Mouse (Mus musculus) intestine, embryonic 15.5 days (tissue): Measurements from ENCODE around the gene Adgra1. TPM values are rescaled to one million over a fixed set of nuclear protein-coding genes. Genes with fewer than 3 reads are reported as not detected.

ENCODE experiments used
- ATAC-seq: fragments of 200-750 bp; cut with Nextera tagmentation; 2 replicates; pipeline ENCODE4 v1.8.0; 2017; ENCODE audit warnings: moderate TSS enrichment, moderate library complexity
- H3K27ac ChIP-seq: fragments of 300-500 bp; sonication (generic); 2 replicates; pipeline ENCODE4 v1.5.1; 2015; ENCODE audit warnings: mild to moderate bottlenecking, inconsistent platforms
- H3K27me3 ChIP-seq: fragments of 300-500 bp; sonication (generic); replicated peaks from 2 replicates; pipeline ENCODE4 v1.6.1; 2015; ENCODE audit warnings: inconsistent platforms
- H3K36me3 ChIP-seq: fragments of 300-500 bp; sonication (generic); 2 replicates; pipeline ENCODE4 v1.6.1; 2015; ENCODE audit warnings: inconsistent platforms
- H3K4me1 ChIP-seq: fragments of 300-500 bp; sonication (generic); replicated peaks from 2 replicates; pipeline ENCODE4 v1.6.1; 2015; ENCODE audit warnings: inconsistent platforms
- H3K4me2 ChIP-seq: fragments of 300-500 bp; sonication (generic); replicated peaks from 2 replicates; pipeline ENCODE4 v1.6.1; 2015; ENCODE audit warnings: mild to moderate bottlenecking, inconsistent platforms
- H3K4me3 ChIP-seq: fragments of 300-500 bp; sonication (generic); replicated peaks from 2 replicates; pipeline ENCODE4 v1.5.1; 2015; ENCODE audit warnings: inconsistent platforms
- H3K9ac ChIP-seq: fragments of 300-500 bp; sonication (generic); 2 replicates; pipeline ENCODE4 v1.6.1; 2015; ENCODE audit warnings: inconsistent platforms
- H3K9me3 ChIP-seq: fragments of 300-500 bp; sonication (generic); 2 replicates; pipeline ENCODE4 v1.6.1; 2016; ENCODE audit warnings: inconsistent platforms
- WGBS: fragments of 180-500 bp; shearing (Covaris S2); methylation state at CpG from one replicate; pipeline ENCODE4 v1.1.7; 2015; 5-methylcytosine and 5-hydroxymethylcytosine counted together
- polyA plus RNA-seq: library from polyadenylated mRNA; unstranded; fragments of >200 nt; fragmentation: Nextera tagmentation; extraction: Ambion mirVana; gene quantifications from 2 replicates; pipeline ENCODE4 v1.2.1, GENCODE M21; 2015

Adgra1 gene
- polyA plus RNA-seq, 1 experiment from 2014 or later: 0.96 TPM

DNA sequence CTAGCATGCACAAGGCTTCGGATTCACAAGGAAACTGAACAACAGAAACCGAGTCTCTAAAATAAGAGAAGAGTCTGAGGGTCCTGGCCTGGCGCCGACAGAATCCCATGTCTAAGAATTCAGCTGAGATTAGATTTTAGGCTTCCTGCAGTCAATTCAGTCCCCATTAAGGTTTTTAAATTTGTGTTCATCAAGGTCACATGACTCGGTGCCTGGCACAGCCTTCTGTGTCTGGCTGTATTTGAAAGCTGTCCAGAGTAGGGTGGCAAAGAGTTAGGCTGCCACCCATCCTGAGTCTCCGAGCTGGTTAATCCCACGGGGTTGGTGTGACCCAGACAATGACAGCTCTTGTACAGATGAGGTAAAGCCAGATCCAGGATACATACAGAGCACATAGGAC lies 62.8 kb downstream of the Adgra1 start:
- WGBS: 77% methylated on average over 7 of the region's 7 CpGs
- no peak overlapping the region for H3K4me2 ChIP-seq
- H3K9me3 ChIP-seq: no peaks in the 10 kb centered on the region
- H3K4me1 ChIP-seq: peaks cover 3% of the 10 kb centered on the region; the same call in 1 of the 2 replicates
- H3K4me3 ChIP-seq: no peak overlapping the region
- ATAC-seq: no peak
- H3K9ac ChIP-seq: no peak overlapping the region
- no peaks in the 10 kb centered on the region for H3K36me3 ChIP-seq
- no peak overlapping the region for H3K27ac ChIP-seq
- H3K27me3 ChIP-seq: peaks cover 35% of the 10 kb centered on the region

DNA sequence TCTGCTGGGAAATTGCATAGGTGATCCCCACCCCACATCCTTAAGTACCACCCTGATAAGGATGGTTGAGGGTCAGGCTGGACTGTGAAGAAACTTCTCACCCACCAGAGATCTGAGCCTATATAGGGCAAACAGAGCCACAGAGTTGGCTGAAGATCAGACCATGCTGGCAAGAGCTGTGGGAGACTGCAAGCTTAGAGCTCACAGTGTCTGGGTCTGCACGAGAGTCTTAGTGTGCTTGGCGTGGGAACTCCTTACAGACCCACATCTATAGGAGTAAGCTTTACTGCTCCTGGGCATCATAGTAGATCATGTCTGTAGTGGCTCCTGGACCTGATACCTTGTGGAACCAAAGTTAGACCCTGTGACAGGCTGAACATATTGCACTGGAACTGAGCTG lies 64.6 kb downstream of the Adgra1 start:
- H3K27me3 ChIP-seq: peaks cover 29% of the 10 kb centered on the region
- H3K9me3 ChIP-seq: no peaks in the 10 kb centered on the region
- H3K4me2 ChIP-seq: no peak overlapping the region
- H3K4me1 ChIP-seq: peaks cover 3% of the 10 kb centered on the region; the same call in 1 of the 2 replicates
- H3K9ac ChIP-seq: no peak overlapping the region
- no peak for ATAC-seq
- H3K36me3 ChIP-seq: no peaks in the 10 kb centered on the region
- no peak overlapping the region for H3K27ac ChIP-seq
- H3K4me3 ChIP-seq: no peak overlapping the region
- 87% methylated on average over 2 of the region's 2 CpGs for WGBS

DNA sequence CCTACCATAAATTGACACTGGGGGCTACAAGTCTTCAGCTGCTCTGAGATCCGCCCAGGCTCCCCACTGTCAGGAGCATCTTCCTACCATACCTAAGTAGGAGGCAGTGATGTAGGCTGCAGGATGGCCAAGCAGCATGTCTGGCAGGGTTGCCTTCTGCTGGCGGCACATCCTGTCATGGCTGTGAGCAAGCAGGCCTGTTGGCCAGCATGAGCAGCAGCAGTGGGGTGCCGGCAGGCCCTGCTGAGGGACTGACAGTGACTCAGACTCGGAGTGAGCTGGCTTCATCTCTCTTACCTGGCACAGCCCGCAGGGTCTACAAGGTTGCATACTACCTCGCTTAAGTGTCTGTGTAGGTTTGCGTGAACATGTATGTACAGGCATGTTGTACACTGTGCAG lies 65.5 kb downstream of the Adgra1 start:
- Histone ChIP-seq H3K9me3 (no peaks in the 10 kb centered on the region), H3K27me3 (peaks cover 20% of the 10 kb centered on the region), H3K36me3 (no peaks in the 10 kb centered on the region), H3K4me1 (peaks cover 3% of the 10 kb centered on the region; the same call in 1 of the 2 replicates), H3K9ac (no peak overlapping the region), H3K27ac (no peak overlapping the region), H3K4me2 (no peak overlapping the region), H3K4me3 (no peak overlapping the region)
- no peak for ATAC-seq
- 88% methylated on average over 7 of the region's 7 CpGs for WGBS

DNA sequence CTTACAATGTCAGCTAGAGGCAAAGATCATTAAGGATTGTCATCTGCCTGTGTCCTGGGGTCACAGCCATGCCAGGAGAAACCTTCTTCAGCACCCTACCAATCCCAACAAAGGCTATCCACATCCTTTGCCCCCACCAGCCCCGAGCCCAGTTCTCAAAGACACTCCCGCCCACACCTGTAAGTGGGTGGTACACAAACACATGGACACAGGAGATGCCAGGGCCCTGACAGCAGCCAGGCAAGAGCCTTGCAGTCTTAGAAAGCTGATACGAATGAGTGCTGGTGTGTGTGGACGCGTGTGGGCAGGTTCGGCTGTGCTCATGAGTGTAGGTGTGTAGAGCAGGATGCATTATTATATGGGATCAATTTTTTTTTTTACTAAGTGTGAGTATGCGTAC lies 66.5 kb downstream of the Adgra1 start:
- Histone ChIP-seq H3K27me3 (peaks cover 10% of the 10 kb centered on the region), H3K36me3 (no peaks in the 10 kb centered on the region), H3K4me2 (no peak overlapping the region), H3K27ac (no peak overlapping the region), H3K9ac (no peak overlapping the region), H3K9me3 (no peaks in the 10 kb centered on the region), H3K4me3 (no peak overlapping the region), H3K4me1 (no peaks in the 10 kb centered on the region)
- WGBS: 90% methylated on average over 7 of the region's 7 CpGs
- ATAC-seq: no peak

DNA sequence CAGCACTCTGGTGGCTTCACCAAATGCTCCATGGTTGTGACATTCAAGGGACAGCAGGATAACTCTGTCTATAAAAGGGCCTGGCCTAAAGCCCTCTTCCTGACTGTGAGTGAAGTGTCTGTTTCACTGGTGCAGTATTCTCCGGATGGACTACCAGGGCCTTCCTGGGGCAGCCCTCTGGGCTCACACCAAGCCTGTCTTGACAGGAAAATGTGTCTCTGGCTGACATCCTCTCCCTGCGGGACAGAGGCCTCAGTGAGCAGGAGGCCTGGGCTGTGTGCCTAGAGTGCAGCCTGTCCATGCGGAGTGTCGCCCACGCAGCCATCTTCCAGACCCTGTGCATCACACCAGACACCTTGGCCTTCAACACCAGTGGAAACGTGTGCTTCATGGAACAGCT lies 66.9 kb downstream of the Adgra1 start:
- Histone ChIP-seq H3K27ac (no peak overlapping the region), H3K4me1 (no peaks in the 10 kb centered on the region), H3K27me3 (peaks cover 6% of the 10 kb centered on the region), H3K9me3 (no peaks in the 10 kb centered on the region), H3K4me2 (no peak overlapping the region), H3K4me3 (no peak overlapping the region), H3K9ac (no peak overlapping the region), H3K36me3 (no peaks in the 10 kb centered on the region)
- 77% methylated on average over 6 of the region's 6 CpGs for WGBS
- no peak for ATAC-seq

DNA sequence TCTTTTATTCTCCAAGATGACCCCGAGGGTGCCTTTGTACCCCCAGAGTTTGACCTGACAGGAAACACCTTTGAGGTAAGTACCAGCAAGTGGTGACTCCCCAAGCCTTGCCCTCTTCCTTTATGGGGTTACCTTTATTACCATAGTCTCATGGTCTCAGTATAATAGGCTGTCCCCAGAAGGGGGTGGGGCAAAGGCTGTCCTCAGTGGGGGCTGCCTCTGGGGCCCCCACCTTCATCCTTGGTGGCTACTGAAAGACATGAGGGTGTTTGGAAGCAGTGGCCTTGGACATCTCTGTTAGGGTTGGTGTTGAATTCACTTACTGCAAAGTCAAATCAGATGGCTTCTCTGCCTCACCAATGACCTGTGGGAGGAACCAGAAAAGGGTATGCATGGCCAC lies 68.0 kb downstream of the Adgra1 start:
- WGBS: 36% methylated on average over 1 of the region's 1 CpGs
- Histone ChIP-seq H3K36me3 (no peaks in the 10 kb centered on the region), H3K4me1 (no peaks in the 10 kb centered on the region), H3K4me3 (no peak overlapping the region), H3K9me3 (no peaks in the 10 kb centered on the region), H3K27me3 (no peaks in the 10 kb centered on the region), H3K9ac (no peak overlapping the region), H3K27ac (no peak overlapping the region), H3K4me2 (no peak overlapping the region)
- ATAC-seq: no peak

DNA sequence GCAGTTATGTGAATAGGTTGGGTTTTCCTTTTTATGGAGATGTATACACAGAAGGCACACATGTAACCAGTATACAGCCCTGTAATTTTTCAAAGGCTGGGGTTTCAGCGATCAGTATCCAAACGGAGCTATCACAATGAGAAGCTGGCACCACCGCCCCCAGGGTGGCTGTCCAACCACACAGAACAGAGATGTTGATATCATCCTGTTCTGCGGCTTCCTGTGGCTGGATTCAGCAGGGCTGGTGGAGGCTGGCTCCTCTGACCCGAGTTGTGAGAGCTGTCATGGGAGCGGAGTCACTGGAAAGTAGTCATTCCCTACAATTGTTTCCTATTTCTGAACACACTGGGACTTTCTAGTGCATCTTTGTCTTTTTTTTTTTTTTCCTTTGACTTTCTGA lies 71.3 kb downstream of the Adgra1 start:
- H3K9me3 ChIP-seq: no peaks in the 10 kb centered on the region
- H3K4me3 ChIP-seq: no peak overlapping the region
- 25% methylated on average over 6 of the region's 6 CpGs for WGBS
- no peaks in the 10 kb centered on the region for H3K27me3 ChIP-seq
- H3K9ac ChIP-seq: no peak overlapping the region; the same call in 1 of the 2 replicates
- ATAC-seq: no peak
- H3K4me2 ChIP-seq: 0 out of 2 replicates have a peak overlapping the region, but pooled peaks have one; percentile 10
- no peaks in the 10 kb centered on the region for H3K4me1 ChIP-seq
- no peaks in the 10 kb centered on the region for H3K36me3 ChIP-seq
- H3K27ac ChIP-seq: no peak overlapping the region

DNA sequence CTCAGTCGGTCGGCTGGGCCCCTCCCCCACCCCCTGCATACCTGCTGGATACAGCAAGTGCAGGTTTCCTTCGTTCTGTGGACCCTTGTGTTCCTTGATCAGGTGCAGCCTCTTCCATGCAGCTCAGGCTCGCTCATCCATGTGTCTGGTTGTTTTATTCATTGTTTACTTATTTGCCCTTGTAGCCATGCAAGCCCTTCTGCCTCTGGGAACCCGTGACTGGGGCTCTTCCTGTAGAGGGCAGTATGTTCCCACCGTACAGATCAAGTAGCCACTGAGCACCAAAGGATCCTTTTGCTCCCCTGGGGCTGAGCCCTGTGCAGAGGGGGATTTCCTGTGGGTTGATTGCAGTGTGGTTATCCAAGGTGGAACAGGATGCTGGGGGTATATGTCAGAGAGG lies 71.7 kb downstream of the Adgra1 start:
- H3K9ac ChIP-seq: no peak overlapping the region
- 0 out of 2 replicates have a peak overlapping the region, but pooled peaks have one; percentile 10 for H3K4me2 ChIP-seq
- H3K9me3 ChIP-seq: no peaks in the 10 kb centered on the region
- no peaks in the 10 kb centered on the region for H3K27me3 ChIP-seq
- H3K27ac ChIP-seq: no peak overlapping the region
- H3K36me3 ChIP-seq: no peaks in the 10 kb centered on the region
- 2% methylated on average over 6 of the region's 6 CpGs for WGBS
- H3K4me3 ChIP-seq: no peak overlapping the region
- H3K4me1 ChIP-seq: no peaks in the 10 kb centered on the region
- no peak for ATAC-seq

DNA sequence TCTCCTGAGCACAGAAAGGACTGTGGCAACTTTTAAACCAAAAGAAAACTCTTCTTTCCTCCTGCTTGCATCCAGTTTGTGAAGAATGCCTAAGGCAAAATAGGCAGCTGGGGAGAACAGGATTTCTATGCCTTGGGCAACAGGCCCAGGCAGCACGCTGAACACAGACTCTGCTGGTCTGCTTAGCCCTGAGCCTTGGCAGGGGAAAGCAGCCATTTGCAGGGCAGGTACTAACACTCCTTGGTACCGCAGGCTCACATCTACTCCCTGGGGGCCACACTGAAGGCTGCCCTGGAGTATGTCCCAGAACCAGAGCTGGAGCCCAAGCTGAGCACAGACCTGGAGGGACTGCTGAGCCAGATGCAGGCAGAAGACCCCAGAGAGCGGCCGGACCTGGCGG lies 74.2 kb downstream of the Adgra1 start:
- no peak for ATAC-seq
- 48% methylated on average over 5 of the region's 5 CpGs for WGBS
- Histone ChIP-seq H3K4me3 (no peak overlapping the region), H3K4me2 (no peak overlapping the region), H3K27me3 (peaks cover 1% of the 10 kb centered on the region), H3K27ac (no peak overlapping the region), H3K4me1 (no peaks in the 10 kb centered on the region), H3K9ac (no peak overlapping the region), H3K36me3 (no peaks in the 10 kb centered on the region), H3K9me3 (no peaks in the 10 kb centered on the region)

DNA sequence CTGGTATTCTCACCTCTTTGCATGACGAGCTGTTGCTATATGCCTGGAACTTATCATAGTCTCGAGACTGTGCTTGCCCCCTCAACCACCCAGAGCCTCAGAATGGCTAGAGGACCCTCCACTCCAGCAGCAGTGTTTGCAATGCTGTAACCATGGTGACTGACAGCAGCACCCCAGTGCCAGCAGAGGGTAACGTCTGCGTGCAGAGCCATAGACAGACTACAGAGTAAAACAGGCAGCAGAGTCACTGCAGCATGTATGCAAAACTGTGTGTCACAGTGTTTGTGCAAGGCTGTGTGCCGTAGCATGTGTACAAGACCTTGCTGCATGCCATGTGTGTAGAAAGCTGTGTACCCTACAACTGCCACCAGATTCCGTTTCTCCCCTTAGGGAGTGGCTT lies 75.5 kb downstream of the Adgra1 start:
- H3K36me3 ChIP-seq: no peaks in the 10 kb centered on the region
- no peak for ATAC-seq
- no peak overlapping the region for H3K9ac ChIP-seq
- 0 out of 2 replicates have a peak, but pooled peaks cover 2% of the 10 kb centered on the region for H3K4me1 ChIP-seq
- no peak overlapping the region for H3K4me3 ChIP-seq
- WGBS: 49% methylated on average over 6 of the region's 6 CpGs
- no peak overlapping the region for H3K27ac ChIP-seq
- no peak overlapping the region for H3K4me2 ChIP-seq
- no peaks in the 10 kb centered on the region for H3K9me3 ChIP-seq
- H3K27me3 ChIP-seq: peaks cover 11% of the 10 kb centered on the region

DNA sequence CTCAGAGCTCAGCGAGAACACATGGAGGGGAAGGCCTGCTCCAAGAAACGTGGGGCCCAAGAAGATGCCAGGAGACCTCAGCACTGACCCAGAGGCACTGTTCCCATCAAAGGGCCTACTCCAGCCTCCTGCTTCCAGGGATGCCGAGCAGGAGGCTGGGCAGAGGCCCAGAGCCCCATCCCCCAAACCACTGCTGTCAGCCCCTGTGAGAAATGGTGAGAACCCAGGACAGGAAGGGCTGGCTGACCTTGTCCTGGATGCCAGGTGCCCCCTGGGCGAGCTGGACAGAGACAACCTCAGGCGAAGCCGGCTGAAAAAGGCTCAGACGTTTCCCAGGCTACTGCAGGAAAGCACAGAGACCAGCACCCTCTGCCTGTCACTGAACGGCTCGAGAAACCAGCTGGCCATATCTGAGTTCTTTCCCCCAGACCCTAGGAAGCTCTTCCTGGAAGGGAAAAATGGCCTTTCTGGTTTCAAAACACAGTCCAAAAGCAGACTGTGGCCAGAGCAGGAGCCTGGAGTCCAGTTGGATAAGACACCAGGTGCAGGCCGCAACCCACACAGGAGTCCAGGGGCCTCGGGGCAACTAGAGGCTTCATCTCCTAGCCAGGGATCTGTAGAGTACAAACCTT lies 76.3 kb downstream of the Adgra1 start:
- WGBS: 48% methylated on average over 11 of the region's 11 CpGs
- no peak overlapping the region for H3K9ac ChIP-seq
- no peak overlapping the region for H3K4me3 ChIP-seq
- no peaks in the 10 kb centered on the region for H3K9me3 ChIP-seq
- no peak for ATAC-seq
- 0 out of 2 replicates have a peak, but pooled peaks cover 5% of the 10 kb centered on the region for H3K4me1 ChIP-seq
- peaks cover 11% of the 10 kb centered on the region for H3K27me3 ChIP-seq
- no peaks in the 10 kb centered on the region for H3K36me3 ChIP-seq
- no peak overlapping the region for H3K4me2 ChIP-seq
- H3K27ac ChIP-seq: no peak overlapping the region

DNA sequence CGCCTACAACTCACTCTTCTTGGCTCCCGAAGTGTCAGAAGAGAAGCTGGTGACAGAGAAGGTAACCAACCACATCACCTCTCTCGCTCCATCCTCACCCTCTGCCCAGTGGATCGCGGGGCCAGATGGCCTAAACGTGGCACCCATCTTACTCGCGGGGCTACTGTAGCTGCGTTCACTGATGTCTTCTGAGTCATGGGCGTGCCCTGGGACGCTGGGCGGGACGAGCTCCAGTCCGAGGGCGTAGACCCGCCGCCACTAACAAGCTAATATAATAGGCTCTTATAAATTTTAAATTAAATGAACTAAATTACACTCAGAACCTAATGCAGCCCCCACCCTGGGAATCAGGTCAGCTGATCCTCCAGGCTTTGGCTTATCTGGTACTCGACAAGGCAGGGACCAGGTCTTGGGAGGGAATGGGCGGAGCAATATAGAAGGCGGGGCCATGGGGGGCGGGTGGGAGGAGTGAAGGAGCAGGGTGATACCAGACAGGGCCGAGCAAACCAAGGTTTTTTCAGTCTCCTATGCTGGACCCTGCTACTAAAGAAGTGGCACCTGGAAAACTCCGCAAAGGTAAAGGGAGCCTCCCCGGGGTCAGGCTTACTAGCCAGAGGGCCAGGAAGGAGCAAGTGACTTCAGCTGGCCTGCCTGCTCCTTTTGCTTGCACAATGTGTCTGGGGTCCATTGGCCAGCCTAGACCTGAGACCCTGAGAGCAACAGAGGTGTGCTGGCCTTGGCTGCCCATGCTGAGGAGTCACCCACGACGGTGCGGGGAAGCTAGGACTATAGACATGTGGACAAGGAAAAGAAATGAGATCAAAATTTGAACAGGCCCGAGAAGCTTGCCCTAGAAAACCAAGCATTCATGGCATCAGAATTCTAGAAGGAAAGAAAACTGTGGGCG lies 80.4 kb downstream of the Adgra1 start:
- WGBS: 12% methylated on average over 29 of the region's 29 CpGs
- Histone ChIP-seq H3K9ac (no peak overlapping the region), H3K4me1 (0 out of 2 replicates have a peak, but pooled peaks cover 5% of the 10 kb centered on the region), H3K27ac (no peak overlapping the region), H3K4me3 (peak overlapping the region; percentile 33), H3K9me3 (no peaks in the 10 kb centered on the region), H3K4me2 (peak overlapping the region; percentile 64), H3K27me3 (peaks cover 11% of the 10 kb centered on the region), H3K36me3 (no peaks in the 10 kb centered on the region)
- peak; percentile 84 for ATAC-seq
